Mouse (Mus musculus) mouse embryonic stem cell (cell line): ENCODE data around the gene Fbxo46.
"Not testable (repeated sequence)": the region's sequence is repeated elsewhere in the genome, so short reads cannot be mapped to it uniquely, and the experiment has no call there.

Source experiments
- in situ Hi-C, 2 experiments: fragments of 300-500 bp; cut with MboI; formaldehyde crosslinking; loops; 1 replicate in 1 of 2; 3 replicates in 1 of 2; pipeline ENCODE4 v1.14.3; 2019 to 2020; ENCODE audit warnings: low sequenced_read_pairs in 2 of 2, low pct_unique_long_range_greater_than_20kb in 1 of 2, mixed read lengths in 1 of 2; ENCODE audit not compliant: unreplicated experiment in 1 of 2

Fbxo46 gene

DNA sequence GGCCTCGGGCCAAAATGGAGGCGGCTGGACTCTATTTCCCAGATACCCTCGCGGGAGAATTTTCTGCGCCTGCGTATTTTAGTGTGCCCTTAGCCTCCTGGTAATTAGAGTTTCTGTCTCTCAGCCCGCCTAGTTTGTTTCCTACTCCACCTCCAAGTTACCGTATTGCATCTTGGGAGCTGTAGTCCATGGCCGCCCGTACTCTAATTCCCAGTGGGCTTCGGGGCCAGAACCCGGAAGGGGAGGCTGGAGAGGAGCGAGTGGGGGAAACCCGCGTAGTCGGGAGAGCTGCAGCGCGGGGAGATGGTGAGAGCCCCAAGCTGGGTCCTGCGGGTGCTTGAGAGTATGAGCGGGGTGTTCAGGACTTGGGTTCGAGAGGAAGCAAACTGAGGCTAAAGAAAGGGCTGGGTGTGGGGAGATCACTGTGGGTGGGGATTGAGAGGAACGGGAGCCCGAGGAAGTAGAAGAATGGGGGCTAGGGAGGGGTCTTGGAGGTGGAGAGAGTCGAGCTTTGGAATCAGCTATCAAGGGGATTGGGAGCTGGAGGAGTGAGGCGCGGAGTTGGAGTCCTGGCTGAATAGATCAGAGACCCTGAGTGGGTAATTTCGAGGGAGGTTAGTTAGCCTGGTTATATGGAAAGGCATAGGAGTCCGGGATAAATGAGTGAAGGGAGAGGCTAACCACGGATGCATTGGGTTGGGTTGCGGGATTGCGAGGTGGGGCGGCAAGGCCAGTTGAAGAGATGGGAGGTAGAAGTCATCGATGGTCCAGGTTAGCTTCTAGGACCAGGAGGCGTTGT is at the start of gene Fbxo46:
Fbxo46 (plus strand) TSS at position 229 of the 799 bp plus-strand sequence.
- in situ Hi-C loops = no loop called here

DNA sequence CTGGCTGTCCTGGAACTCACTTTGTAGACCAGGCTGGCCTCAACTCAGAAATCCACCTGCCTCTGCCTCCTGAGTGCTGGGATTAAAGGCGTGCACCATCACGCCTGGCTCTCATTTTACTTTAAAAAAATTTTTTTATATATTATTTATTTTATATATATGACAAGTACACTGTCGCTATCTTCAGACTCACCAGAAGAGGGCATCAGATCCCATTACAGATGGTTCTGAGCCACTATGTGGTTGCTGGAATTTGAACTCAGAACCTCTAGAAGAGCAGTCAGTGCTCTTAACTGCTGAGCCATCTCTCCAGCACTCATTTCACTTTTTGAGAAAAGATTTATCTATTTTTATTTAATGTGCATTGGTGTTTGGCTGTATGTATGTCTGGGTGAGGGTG is 48.6 kb upstream of the Fbxo46 start:
- in situ Hi-C loops = not testable (repeated sequence)

DNA sequence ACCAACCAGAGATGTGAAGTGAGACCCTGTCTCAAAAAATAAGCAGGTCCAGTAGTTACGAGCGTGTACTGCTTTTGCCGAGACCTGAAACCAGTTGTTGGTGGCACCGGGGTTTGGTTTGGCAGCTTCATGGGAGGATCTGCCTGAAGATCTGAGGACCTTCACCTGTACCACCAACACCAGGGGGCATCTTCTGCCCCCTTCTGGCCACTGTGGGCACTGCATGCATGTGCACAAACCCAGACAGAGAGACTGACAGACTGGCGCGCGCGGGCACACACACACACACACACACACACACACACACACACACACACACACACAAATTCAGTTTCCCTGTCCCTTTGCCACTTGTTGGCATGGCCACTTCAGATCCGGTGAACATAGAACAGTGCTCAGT is 46.2 kb upstream of the Fbxo46 start:
- in situ Hi-C loops = no loop called here

DNA sequence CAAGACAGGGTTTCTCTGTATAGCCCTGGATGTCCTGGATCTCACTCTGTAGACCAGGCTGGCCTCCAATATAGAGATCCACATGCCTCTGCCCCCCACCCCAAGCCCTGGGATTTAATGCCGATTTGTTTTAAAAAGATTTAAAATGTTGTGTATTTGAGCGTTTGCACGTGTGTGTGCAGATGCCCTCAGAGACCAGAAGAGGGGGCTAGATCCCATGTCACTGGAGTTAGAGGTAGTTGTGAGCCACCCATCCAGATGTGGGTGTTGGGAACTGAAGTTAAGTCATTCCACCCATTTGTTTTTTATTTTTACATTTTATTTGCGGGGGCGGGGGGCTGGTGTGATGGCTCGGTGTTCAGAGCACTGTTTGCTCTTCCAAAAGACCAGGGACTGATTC is 45.2 kb upstream of the Fbxo46 start:
- in situ Hi-C loops = no loop called here

DNA sequence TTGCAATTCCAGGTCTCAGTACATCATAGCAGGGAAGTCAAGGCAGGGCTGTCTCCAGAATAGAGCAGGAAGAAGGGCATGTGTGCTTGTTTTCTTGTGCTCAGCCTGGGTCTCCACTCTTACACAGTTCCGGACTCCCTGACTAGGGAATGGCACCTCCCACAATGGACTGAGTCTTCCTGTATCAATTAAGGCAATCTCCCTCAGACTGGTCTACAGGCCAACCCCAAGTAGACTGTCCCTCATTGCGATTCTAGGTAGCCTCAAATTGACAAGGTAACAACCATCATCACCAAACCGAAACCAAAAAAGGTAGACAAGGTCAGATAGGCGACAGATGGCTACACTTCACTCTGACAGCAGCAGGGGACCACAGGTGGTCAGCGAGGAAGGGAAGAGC is 44.4 kb upstream of the Fbxo46 start:
- in situ Hi-C loops = no loop called here

DNA sequence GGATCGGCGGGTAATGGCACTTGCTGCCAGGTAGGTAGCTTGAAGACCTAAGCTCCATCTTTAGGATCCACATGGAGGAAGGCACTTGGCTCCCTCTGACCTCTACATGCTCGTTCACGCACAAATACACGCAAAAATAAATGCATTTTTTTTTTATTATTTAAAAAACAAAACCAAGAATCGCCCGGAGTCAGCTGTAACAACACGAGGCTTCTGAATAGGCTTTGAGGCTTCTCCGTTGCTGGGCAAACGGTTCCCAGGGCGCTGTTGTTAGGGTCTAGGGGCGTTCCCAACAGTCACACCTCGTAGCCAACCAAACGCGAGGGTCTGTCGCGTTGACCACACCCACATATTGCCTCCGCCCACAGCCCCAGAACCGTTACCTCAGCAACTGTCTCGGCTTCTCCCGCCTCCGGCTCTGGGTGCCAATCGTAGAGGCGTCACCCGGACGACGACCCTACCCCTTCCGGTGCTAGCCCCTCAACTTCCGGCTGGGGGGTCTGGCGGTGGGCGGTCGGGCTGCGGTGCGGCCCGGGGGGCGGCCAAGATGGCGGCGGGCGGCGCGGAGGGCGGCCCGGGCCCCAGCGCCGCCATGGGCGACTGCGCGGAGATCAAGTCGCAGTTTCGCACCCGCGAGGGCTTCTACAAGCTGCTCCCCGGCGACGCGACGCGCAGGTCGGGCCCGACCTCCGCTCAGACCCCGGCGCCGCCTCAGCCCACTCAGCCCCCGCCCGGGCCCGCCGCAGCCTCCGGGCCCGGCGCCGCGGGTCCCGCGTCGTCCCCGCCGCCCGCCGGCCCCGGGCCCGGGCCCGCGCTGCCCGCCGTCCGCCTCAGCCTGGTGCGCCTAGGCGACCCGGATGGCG is 43.7 kb upstream of the Fbxo46 start, which contains the start of gene Dmwd:
Dmwd (plus strand) TSS at position 505 of the 863 bp plus-strand sequence.
- in situ Hi-C loops = no loop called here

DNA sequence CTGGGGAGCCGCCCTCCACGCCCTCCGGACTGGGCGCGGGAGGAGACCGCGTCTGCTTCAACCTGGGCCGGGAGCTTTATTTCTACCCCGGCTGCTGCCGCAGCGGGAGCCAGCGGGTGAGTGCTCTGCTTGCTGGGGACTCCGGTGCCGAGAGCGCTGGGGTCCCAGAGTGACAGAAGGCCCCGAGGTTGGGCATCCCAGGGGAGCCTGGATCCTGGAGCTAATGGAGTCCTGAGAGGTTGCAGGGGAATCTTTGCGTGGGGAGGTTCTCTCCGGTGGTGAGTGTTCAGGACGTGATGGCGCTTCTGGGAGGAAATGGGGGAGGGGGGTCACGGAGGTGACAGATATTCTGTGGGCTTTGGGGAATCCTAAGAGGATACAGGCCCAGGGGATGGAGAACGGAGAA is 43.1 kb upstream of the Fbxo46 start:
- in situ Hi-C loops = no loop called here

DNA sequence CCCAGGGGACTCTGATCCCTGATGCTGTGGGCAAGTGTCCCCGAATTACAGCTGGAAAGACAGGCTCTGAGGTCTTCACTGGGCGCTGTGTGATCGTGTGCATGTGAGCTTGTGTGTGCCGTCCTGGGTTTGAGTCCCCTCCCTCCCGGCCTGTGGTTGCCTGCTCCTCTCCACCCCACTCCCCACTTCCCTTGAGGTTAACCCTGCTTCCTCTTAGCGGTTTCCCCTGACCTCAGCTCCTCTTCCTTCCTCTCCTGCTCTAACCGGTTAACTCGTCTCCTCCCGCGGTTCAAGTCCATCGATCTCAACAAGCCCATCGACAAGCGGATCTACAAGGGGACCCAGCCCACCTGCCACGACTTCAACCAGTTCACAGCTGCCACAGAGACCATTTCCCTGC is 41.9 kb upstream of the Fbxo46 start:
- in situ Hi-C loops = no loop called here

DNA sequence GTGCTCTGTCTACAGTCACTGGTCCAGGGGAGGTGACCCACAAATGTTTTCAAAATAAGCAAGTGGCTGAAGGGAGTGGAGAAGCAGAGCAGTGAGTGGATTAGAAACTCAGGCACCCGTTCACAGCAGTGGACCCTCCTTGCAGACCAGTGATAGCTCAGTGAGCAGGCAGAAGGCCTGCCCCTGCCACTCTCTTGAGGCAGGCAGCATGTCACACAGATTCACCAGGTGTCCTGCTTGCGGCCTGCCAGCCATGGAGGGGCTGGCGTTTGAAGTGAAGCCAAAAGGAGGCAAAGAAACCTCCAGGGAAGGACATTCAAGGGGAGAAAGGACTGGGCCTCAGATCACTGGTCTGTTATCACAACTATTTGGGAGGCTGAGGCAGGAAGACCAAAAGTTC is 40.9 kb upstream of the Fbxo46 start:
- in situ Hi-C loops = no loop called here

DNA sequence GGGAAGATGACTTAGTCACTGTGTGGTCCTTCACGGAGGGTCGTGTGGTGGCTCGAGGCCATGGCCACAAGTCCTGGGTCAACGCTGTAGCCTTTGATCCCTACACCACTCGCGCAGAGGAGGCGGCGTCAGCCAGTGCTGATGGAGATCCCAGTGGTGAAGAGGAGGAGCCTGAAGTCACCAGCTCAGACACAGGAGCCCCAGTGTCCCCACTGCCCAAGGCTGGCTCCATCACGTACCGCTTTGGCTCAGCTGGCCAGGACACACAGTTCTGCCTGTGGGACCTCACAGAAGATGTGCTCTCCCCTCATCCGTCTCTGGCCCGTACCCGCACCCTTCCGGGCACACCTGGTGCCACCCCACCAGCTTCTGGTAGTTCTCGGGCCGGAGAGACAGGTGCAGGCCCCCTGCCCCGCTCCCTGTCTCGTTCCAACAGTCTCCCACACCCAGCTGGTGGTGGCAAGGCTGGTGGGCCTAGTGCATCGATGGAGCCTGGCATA is 39.2 kb upstream of the Fbxo46 start:
- in situ Hi-C loops = no loop called here

DNA sequence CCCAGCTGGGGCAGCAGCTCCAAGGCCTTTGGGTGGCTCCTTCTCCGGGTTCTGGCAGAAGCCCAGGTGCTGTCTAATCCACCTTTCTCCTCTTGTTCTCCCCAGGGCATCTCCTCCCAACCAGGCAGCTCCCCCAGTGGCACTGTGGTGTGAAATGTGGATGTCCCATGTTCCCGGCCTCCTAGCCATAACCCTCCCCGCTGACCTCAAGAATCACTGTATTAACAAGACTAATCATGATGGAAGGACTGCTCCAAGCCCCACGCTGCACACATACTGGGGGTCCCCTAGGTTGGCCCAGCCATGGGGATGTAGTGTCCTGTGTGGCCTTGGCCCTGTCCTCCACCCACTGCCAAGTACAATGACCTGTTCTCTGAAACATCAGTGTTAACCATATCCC is 37.5 kb upstream of the Fbxo46 start:
- in situ Hi-C loops = no loop called here

DNA sequence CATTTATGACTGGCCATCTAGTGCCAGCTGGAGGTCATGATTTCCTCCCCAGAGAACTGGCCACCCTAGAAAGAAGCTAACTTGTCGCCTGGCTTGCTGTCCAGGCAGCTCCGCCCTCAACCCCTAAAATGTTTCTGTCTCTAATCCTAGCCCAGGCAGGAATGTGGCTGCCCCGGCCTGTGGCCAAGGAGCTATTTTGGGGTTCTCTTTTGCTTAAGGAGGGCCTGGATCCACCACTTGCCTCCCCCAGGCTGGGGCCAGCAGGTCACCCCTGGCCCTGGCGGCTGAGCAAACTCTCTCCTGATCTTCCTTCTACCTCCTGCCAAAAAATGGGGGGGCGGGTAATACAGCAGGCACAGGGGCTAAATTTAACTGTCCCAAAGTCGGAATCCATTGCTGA is 36.6 kb upstream of the Fbxo46 start:
- in situ Hi-C loops = no loop called here

DNA sequence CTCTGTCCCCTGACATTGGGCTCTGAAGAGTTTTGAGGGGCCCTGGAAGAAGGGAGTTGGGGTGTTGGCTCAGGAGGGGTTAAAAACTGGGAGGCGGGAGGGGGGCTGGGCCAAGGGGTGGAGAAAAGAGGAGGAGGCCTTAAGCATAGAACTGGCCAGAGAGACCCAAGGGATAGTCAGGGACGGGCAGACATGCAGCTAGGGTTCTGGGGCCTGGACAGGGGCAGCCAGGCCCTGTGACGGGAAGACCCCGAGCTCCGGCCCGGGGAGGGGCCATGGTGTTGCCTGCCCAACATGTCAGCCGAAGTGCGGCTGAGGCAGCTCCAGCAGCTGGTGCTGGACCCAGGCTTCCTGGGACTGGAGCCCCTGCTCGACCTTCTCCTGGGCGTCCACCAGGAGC is 36.0 kb upstream of the Fbxo46 start, which contains the start of gene Dmpk:
Dmpk (plus strand) TSS at position 149 of the 400 bp plus-strand sequence.
- in situ Hi-C loops = no loop called here

DNA sequence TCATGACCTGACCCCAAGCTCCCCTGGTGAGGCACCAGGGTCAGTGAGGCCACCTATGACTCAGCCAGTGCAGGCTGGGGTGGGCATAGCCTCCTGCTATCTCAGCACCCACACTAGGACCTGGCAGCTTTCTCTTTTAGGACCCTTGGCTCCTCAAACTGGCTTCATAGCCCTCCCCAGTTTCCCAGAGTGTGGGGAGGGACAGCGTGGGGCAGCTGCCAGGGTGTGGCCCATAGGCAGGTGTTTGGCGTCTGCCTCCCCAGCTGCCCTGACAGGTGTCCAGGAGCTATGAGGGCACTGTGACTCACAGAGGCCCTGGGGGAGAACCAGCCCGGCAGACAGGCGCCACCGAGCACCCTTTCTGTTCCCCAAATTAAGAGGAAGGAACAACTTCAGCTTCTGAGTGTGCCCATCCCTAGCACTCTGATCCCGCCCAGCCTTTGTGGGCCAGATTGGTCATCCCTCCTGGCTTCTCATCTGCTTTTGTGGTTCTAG is 35.3 kb upstream of the Fbxo46 start:
- in situ Hi-C loops = no loop called here

DNA sequence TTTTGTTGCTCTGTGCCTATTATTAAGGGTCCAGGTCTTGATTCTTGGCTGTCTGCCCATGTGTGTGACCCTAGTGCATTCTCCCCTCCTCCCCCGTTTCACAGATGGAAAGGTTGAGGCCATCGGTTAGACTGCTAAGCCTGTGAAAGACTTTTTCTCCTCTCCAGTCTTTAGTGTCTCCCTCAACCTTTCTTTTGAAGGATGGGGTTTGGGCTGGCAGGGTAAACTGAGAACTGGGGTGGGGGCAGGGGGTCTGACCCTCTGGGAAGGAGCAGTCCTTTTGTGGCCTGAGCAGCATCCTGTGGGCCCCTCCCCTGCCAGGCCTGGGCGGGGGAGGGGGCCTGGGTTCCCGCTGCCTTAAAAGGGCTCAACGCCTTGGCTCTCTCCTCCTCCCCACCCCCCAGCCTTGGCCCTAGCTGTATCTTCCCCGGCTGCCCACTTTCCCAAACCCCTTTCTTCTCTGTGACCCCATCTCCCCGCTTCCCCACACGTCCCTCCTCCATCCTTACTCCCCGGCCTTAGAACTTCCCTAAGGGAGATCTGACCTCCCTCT is 34.7 kb upstream of the Fbxo46 start:
- in situ Hi-C loops = no loop called here

DNA sequence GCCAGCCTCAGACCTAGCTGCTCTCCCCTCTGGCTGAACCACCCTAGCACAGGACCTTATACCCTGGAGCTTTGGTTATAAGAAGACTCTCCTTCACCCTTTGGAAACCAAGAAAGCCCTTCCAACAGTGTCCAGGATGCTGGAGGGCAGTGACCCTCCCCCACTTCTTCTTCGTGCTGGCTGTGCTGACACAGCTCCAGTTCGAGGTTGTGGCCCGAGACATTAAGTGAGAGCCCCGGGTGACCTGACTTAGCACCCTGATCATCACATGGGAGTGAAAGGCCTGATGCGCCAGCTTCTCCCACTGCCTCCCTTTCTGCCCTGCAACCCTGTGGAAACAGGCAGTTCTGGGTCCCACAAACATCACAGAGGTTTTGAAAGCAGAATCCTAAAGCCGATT is 34.2 kb upstream of the Fbxo46 start:
- in situ Hi-C loops = no loop called here

DNA sequence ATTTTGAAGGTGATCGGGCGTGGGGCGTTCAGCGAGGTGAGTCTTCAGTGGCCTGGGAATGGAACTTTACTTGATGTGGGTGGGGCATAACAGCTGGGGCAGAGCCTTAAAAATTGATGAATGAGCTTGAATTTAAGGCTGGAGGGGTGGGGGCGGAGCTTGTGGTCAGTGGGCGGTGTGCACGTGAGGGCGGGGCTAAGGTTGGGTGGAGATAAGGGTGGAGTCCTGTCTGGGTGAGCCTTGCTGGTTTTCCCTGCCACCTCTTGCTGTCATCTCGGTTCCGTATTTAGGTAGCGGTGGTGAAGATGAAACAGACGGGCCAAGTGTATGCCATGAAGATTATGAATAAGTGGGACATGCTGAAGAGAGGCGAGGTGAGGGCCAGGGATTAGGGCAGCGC is 33.6 kb upstream of the Fbxo46 start:
- in situ Hi-C loops = no loop called here

DNA sequence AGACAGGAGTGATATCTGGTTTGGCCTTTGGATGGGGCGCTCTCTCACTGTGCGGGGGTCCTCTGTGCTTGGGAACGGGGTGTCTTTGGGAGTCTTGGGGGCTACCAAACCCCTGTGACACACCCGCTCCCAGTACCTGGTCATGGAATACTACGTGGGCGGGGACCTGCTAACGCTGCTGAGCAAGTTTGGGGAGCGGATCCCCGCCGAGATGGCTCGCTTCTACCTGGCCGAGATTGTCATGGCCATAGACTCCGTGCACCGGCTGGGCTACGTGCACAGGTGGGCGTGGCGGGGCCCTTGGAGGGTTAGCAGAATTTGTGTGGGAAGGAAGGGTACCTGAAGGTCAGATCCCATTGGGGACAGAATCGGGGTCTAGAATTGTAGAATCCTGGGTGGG is 32.9 kb upstream of the Fbxo46 start:
- in situ Hi-C loops = no loop called here

DNA sequence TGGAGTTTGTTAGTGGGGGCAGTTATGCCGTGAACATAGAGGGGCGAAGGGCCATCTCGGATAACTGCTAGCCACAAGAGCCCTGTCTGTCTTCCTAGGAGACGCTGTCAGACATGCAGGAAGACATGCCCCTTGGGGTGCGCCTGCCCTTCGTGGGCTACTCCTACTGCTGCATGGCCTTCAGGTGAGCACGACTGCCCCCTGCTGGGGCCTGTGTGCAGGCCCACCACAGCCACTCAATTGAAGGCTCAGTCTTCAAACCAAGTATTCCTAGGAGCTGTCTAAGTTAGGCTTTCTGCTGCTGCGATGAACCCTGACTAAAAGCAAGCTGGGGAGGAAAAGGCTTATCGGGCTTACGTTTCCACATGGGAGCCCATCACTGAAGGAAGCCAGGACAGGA is 30.8 kb upstream of the Fbxo46 start:
- in situ Hi-C loops = no loop called here
